Mouse (Mus musculus) heart, embryonic 12.5 days (tissue): ENCODE data around the gene Pgpep1l. TPM values are rescaled to one million over a fixed set of nuclear protein-coding genes. Genes with fewer than 3 reads are reported as not detected.
"Not testable (repeated sequence)": the region's sequence is repeated elsewhere in the genome, so short reads cannot be mapped to it uniquely, and the experiment has no call there.

Experiments
- ATAC-seq: fragments of 200-750 bp; cut with Nextera tagmentation; 2 replicates; pipeline ENCODE4 v1.8.0; 2017; ENCODE audit warnings: moderate TSS enrichment, moderate library complexity; ENCODE audit not compliant: insufficient number of reproducible peaks, low FRiP score
- H3K27ac ChIP-seq: fragments of 300-500 bp; sonication (generic); 2 replicates; pipeline ENCODE4 v1.5.1; 2016; ENCODE audit warnings: mild to moderate bottlenecking, moderate library complexity; ENCODE audit not compliant: poor library complexity, severe bottlenecking
- H3K27me3 ChIP-seq: fragments of 300-500 bp; sonication (generic); replicated peaks from 2 replicates; pipeline ENCODE4 v1.6.1; 2016; ENCODE audit warnings: mild to moderate bottlenecking, moderate library complexity
- H3K36me3 ChIP-seq: fragments of 300-500 bp; sonication (generic); 2 replicates; pipeline ENCODE4 v1.6.1; 2016; ENCODE audit warnings: mild to moderate bottlenecking, moderate library complexity
- H3K4me1 ChIP-seq: fragments of 300-500 bp; sonication (generic); replicated peaks from 2 replicates; pipeline ENCODE4 v1.6.1; 2016; ENCODE audit warnings: mild to moderate bottlenecking
- H3K4me2 ChIP-seq: fragments of 300-500 bp; sonication (generic); 2 replicates; pipeline ENCODE4 v1.6.1; 2016; ENCODE audit warnings: mild to moderate bottlenecking, moderate library complexity
- H3K4me3 ChIP-seq: fragments of 300-500 bp; sonication (generic); 2 replicates; pipeline ENCODE4 v1.5.1; 2016; ENCODE audit warnings: mild to moderate bottlenecking
- H3K9ac ChIP-seq: fragments of 300-500 bp; sonication (generic); 2 replicates; pipeline ENCODE4 v1.6.1; 2016; ENCODE audit warnings: mild to moderate bottlenecking, moderate library complexity
- H3K9me3 ChIP-seq: fragments of 300-500 bp; sonication (generic); replicated peaks from 2 replicates; pipeline ENCODE4 v1.6.1; 2016; ENCODE audit warnings: mild to moderate bottlenecking, moderate library complexity
- WGBS: fragments of 180-500 bp; shearing (Covaris S2); methylation state at CpG from one replicate; pipeline ENCODE4 v1.1.7; 2016; 5-methylcytosine and 5-hydroxymethylcytosine counted together
- polyA plus RNA-seq: library from polyadenylated mRNA; unstranded; fragments of >200 nt; fragmentation: Nextera tagmentation; extraction: Ambion mirVana; gene quantifications from 2 replicates; pipeline ENCODE4 v1.2.1, GENCODE M21; 2016

Pgpep1l gene
- polyA plus RNA-seq, 1 experiment from 2014 or later, result not detected

GRCm38 (mm10) chr7:68282304-68283132 is 18.5 kb upstream of the Pgpep1l start:
- no peak overlapping the region for H3K9ac ChIP-seq
- H3K4me1 ChIP-seq, result peaks cover 10% of the 10 kb centered on the region
- 75% methylated on average over 22 of the region's 22 CpGs for WGBS
- no peak overlapping the region for H3K4me2 ChIP-seq
- H3K4me3 ChIP-seq, result no peak overlapping the region
- H3K9me3 ChIP-seq, result no peaks in the 10 kb centered on the region
- no peak overlapping the region for H3K27ac ChIP-seq
- no peaks in the 10 kb centered on the region for H3K36me3 ChIP-seq
- peaks cover 16% of the 10 kb centered on the region for H3K27me3 ChIP-seq
- no peak for ATAC-seq

GRCm38 (mm10) chr7:68281341-68281740 is 17.3 kb upstream of the Pgpep1l start:
- 69% methylated on average over 5 of the region's 5 CpGs for WGBS

GRCm38 (mm10) chr7:68280352-68280869 is 16.4 kb upstream of the Pgpep1l start:
- no peak overlapping the region for H3K9ac ChIP-seq
- no peaks in the 10 kb centered on the region for H3K36me3 ChIP-seq
- ATAC-seq, result no peak
- H3K27me3 ChIP-seq, result peaks cover 23% of the 10 kb centered on the region
- 79% methylated on average over 19 of the region's 19 CpGs for WGBS
- H3K9me3 ChIP-seq, result no peaks in the 10 kb centered on the region
- H3K27ac ChIP-seq, result no peak overlapping the region
- no peak overlapping the region for H3K4me3 ChIP-seq
- H3K4me1 ChIP-seq, result peaks cover 13% of the 10 kb centered on the region
- no peak overlapping the region for H3K4me2 ChIP-seq

More at GRCm38 (mm10) chr7:68281341-68281740, 17.3 kb upstream of the Pgpep1l start:
- Histone ChIP-seq H3K4me3 (no peak overlapping the region), H3K27ac (no peak overlapping the region), H3K4me1 (peaks cover 13% of the 10 kb centered on the region), H3K36me3 (no peaks in the 10 kb centered on the region), H3K9me3 (no peaks in the 10 kb centered on the region), H3K9ac (no peak overlapping the region), H3K27me3 (peaks cover 23% of the 10 kb centered on the region), H3K4me2 (no peak overlapping the region)
- no peak for ATAC-seq

GRCm38 (mm10) chr7:68279481-68279880 is 15.4 kb upstream of the Pgpep1l start:
- no peak overlapping the region for H3K27ac ChIP-seq
- H3K27me3 ChIP-seq, result peaks cover 28% of the 10 kb centered on the region
- H3K9me3 ChIP-seq, result no peaks in the 10 kb centered on the region
- ATAC-seq, result no peak
- WGBS, result 86% methylated on average over 7 of the region's 7 CpGs
- H3K4me2 ChIP-seq, result no peak overlapping the region
- H3K4me3 ChIP-seq, result no peak overlapping the region
- peaks cover 13% of the 10 kb centered on the region for H3K4me1 ChIP-seq
- no peak overlapping the region for H3K9ac ChIP-seq
- H3K36me3 ChIP-seq, result no peaks in the 10 kb centered on the region

GRCm38 (mm10) chr7:68278908-68279307 is 14.9 kb upstream of the Pgpep1l start:
- no peak overlapping the region for H3K27ac ChIP-seq
- H3K4me2 ChIP-seq, result no peak overlapping the region

GRCm38 (mm10) chr7:68278385-68278784 is 14.4 kb upstream of the Pgpep1l start:
- no peak overlapping the region for H3K4me2 ChIP-seq
- no peak overlapping the region for H3K4me3 ChIP-seq
- H3K9me3 ChIP-seq, result no peaks in the 10 kb centered on the region
- 90% methylated on average over 6 of the region's 6 CpGs for WGBS
- peaks cover 13% of the 10 kb centered on the region for H3K4me1 ChIP-seq
- H3K9ac ChIP-seq, result no peak overlapping the region
- no peak overlapping the region for H3K27ac ChIP-seq
- H3K27me3 ChIP-seq, result peaks cover 31% of the 10 kb centered on the region
- no peak for ATAC-seq
- H3K36me3 ChIP-seq, result no peaks in the 10 kb centered on the region

More at GRCm38 (mm10) chr7:68278908-68279307, 14.9 kb upstream of the Pgpep1l start:
- H3K4me1 ChIP-seq, result peaks cover 13% of the 10 kb centered on the region
- H3K9ac ChIP-seq, result no peak overlapping the region
- H3K36me3 ChIP-seq, result no peaks in the 10 kb centered on the region
- WGBS, result 64% methylated on average over 6 of the region's 6 CpGs
- no peak overlapping the region for H3K4me3 ChIP-seq
- no peak for ATAC-seq
- no peaks in the 10 kb centered on the region for H3K9me3 ChIP-seq
- H3K27me3 ChIP-seq, result peaks cover 31% of the 10 kb centered on the region

GRCm38 (mm10) chr7:68277897-68278270 is 13.9 kb upstream of the Pgpep1l start:
- no peak overlapping the region for H3K4me2 ChIP-seq
- peaks cover 13% of the 10 kb centered on the region for H3K4me1 ChIP-seq
- ATAC-seq, result no peak
- no peaks in the 10 kb centered on the region for H3K9me3 ChIP-seq
- H3K4me3 ChIP-seq, result no peak overlapping the region
- H3K9ac ChIP-seq, result no peak overlapping the region
- peaks cover 32% of the 10 kb centered on the region for H3K27me3 ChIP-seq
- no peak overlapping the region for H3K27ac ChIP-seq
- no peaks in the 10 kb centered on the region for H3K36me3 ChIP-seq
- WGBS, result 80% methylated on average over 4 of the region's 4 CpGs

GRCm38 (mm10) chr7:68277054-68277896 is 13.2 kb upstream of the Pgpep1l start:
- WGBS, result 43% methylated on average over 11 of the region's 11 CpGs
- no peak for ATAC-seq
- Histone ChIP-seq H3K27me3 (peaks cover 34% of the 10 kb centered on the region), H3K4me2 (no peak overlapping the region), H3K27ac (no peak overlapping the region), H3K4me1 (peaks cover 13% of the 10 kb centered on the region), H3K9me3 (no peaks in the 10 kb centered on the region), H3K36me3 (no peaks in the 10 kb centered on the region), H3K9ac (no peak overlapping the region), H3K4me3 (no peak overlapping the region)

GRCm38 (mm10) chr7:68275838-68276731 is 12.1 kb upstream of the Pgpep1l start:
- 4% methylated on average over 36 of the region's 36 CpGs for WGBS
- H3K36me3 ChIP-seq, result no peaks in the 10 kb centered on the region
- no peak for ATAC-seq
- no peak overlapping the region for H3K27ac ChIP-seq
- peak overlapping the region; percentile 50 for H3K4me3 ChIP-seq
- H3K9me3 ChIP-seq, result no peaks in the 10 kb centered on the region
- H3K27me3 ChIP-seq, result peaks cover 34% of the 10 kb centered on the region
- peaks cover 13% of the 10 kb centered on the region for H3K4me1 ChIP-seq
- peak overlapping the region; percentile 92 for H3K4me2 ChIP-seq
- H3K9ac ChIP-seq, result peak overlapping the region; percentile 63

- H3K4me3 ChIP-seq, result peak overlapping the region; percentile 50
- not testable (repeated sequence) for H3K4me1 ChIP-seq
- 39% methylated on average over 9 of the region's 9 CpGs for WGBS
These were observed 11.4 kb upstream of the Pgpep1l start for GRCm38 (mm10) chr7:68275445-68275837.

More at GRCm38 (mm10) chr7:68275445-68275837, 11.4 kb upstream of the Pgpep1l start:
- H3K9me3 ChIP-seq, H3K36me3 ChIP-seq, ATAC-seq, H3K27ac ChIP-seq: not testable (repeated sequence)
- peak overlapping the region; percentile 63 for H3K9ac ChIP-seq
- peaks cover 34% of the 10 kb centered on the region for H3K27me3 ChIP-seq
- peak overlapping the region; percentile 92 for H3K4me2 ChIP-seq
